8 mouse cellular contexts compared by ENCODE assay signal in the genomic region with DNA sequence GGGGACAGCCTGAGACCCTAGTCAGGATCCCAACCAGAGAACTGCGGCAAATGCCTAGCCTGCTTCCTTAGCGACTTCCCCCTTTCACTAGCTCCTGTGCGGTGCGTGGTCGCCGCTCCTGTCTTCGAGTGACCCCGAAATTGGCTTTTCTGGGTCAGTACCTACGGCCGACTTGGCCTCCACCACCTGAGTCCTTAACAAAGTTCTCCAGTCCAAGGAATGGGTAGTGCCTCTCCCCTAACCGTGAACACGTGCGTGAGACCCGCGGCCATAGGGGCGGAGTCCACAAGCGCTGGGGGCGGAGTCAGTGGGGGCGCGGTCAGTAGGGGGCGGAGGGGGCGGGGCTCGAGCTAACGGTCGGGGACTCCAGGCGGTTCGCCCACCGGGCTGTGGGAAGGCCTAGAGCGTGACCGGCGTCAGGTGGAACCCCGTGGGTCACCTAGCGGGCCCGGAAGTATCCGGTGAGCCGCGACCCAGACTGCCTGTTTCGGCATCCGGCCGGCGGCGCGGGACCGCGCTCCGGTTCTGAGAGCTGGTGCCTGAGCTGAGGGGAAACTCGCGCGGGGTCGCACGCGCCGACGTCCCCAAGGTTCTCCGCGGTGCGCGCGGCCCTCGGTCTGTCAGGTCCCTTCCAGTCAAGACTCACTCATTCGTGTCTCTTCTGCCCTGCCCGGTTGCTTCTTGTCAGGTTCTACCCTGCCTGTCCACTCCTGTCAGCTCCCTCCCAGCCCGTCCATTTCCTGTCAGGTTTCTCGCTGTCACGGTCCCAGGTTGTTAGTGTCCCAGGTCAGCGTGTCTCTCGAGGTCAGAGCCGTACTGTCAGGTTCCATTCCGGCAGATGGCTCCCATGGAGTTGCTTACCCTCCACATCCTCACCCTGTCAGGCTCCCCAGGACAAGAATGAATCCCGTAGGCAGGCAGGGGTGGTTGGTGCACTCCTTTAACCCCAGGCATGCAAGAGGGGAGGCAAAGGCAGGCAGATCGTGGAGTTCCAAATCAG. TPM values are rescaled to one million over a fixed set of nuclear protein-coding genes. Genes with fewer than 3 reads are reported as not detected.
DNase-seq lines count a peak whose midpoint lies in the region; ATAC-seq and TF ChIP-seq lines count a peak whose summit lies in the region.

A gene (plus strand): TSS at position 338 of the 1,000 bp plus-strand sequence.

- H3K27me3 ChIP-seq in cerebellum, adult 2 months (ENCODE audit: control insufficient read depth, insufficient read depth, low read length) = no peaks in the 10 kb centered on the region; the same call in 1 of the 2 replicates
- peaks cover 16% of the 10 kb centered on the region for H3K27me3 ChIP-seq in forebrain, postnatal 0 days (ENCODE audit: insufficient read depth, low read length)
- peaks cover 61% of the 10 kb centered on the region for H3K27me3 ChIP-seq in hindbrain, embryonic 13.5 days
- H3K27me3 ChIP-seq in megakaryocyte, embryonic 14.5 days (replicated peaks) = peaks cover 41% of the 10 kb centered on the region

- ATAC-seq in forebrain, postnatal 0 days = peak; percentile 47
- ATAC-seq in hindbrain, embryonic 13.5 days (ENCODE audit: low FRiP score) = peak; percentile 77

- H3K4me2 ChIP-seq in forebrain, postnatal 0 days (ENCODE audit: low read depth) = peak within 1 kb of the TSS; percentile 84
- peak within 1 kb of the TSS; percentile 80 for H3K4me2 ChIP-seq in hindbrain, embryonic 13.5 days

- H3K9ac ChIP-seq in forebrain, postnatal 0 days = peak within 1 kb of the TSS; percentile 40
- peak within 1 kb of the TSS; percentile 71 for H3K9ac ChIP-seq in hindbrain, embryonic 13.5 days

- TF ChIP-seq POLR2A in cerebellum, adult 2 months (IDR thresholded peaks at IDR 0.05; ENCODE audit: borderline replicate concordance, insufficient read depth, low read length) = no peak

- intact Hi-C loops in left cerebral cortex, adult 2 months (cut with DNase I) = no loop called here

- DNase-seq in R1 (ENCODE audit: low read depth, low spot score) = peak; percentile 86
- DNase-seq in cerebellum, adult 2 months = peak; percentile 11 to 23
- DNase-seq in forebrain, postnatal 0 days = peak; percentile 39
- DNase-seq in left cerebral cortex, adult 2 months (ENCODE audit: extremely low spot score in 1 of 2, low spot score in 2 of 2) = peak; percentile 13 to 19
- peak; percentile 26 for DNase-seq in right cerebral cortex, postnatal 14 days
- peak; percentile 85 for DNase-seq in yolk sac, embryonic 10.5 days (ENCODE audit: low spot score)

- H3K4me3 ChIP-seq in cerebellum, adult 2 months (replicated peaks; ENCODE audit: insufficient read depth, low read depth, low read length) = peak within 1 kb of the TSS; percentile 56
- peak within 1 kb of the TSS; percentile 57 for H3K4me3 ChIP-seq in forebrain, postnatal 0 days (ENCODE audit: low read depth, low read length)
- H3K4me3 ChIP-seq in hindbrain, embryonic 13.5 days = peak within 1 kb of the TSS; percentile 60
- peak within 1 kb of the TSS; percentile 51 for H3K4me3 ChIP-seq in left cerebral cortex, adult 2 months
- H3K4me3 ChIP-seq in megakaryocyte, embryonic 14.5 days (replicated peaks) = peak within 1 kb of the TSS; percentile 95

- H3K4me1 ChIP-seq in cerebellum, adult 2 months (ENCODE audit: control insufficient read depth, insufficient read depth, low read length) = 0 out of 2 replicates have a peak, but pooled peaks cover 2% of the 10 kb centered on the region
- 0 out of 2 replicates have a peak, but pooled peaks cover 4% of the 10 kb centered on the region for H3K4me1 ChIP-seq in forebrain, postnatal 0 days (ENCODE audit: insufficient read depth)
- H3K4me1 ChIP-seq in hindbrain, embryonic 13.5 days (replicated peaks) = peaks cover 11% of the 10 kb centered on the region
- H3K4me1 ChIP-seq in megakaryocyte, embryonic 14.5 days = peaks cover 21% of the 10 kb centered on the region

- 1% methylated on average over 71 of the region's 71 CpGs for WGBS in cerebellum, adult 2 months
- under 1% methylated on average over 71 of the region's 71 CpGs for WGBS in forebrain, postnatal 0 days
- under 1% methylated on average over 70 of the region's 71 CpGs for WGBS in hindbrain, embryonic 13.5 days

- TF ChIP-seq CTCF in cerebellum, adult 2 months (IDR thresholded peaks at IDR 0.05; ENCODE audit: borderline replicate concordance, insufficient read depth, low read depth, low read length) = no peak
- TF ChIP-seq CTCF in forebrain, postnatal 0 days (IDR thresholded peaks at IDR 0.05; ENCODE audit: low read depth) = no peak
- no peak for TF ChIP-seq CTCF in left cerebral cortex, adult 2 months (IDR thresholded peaks at IDR 0.05)

- no peaks in the 10 kb centered on the region for H3K36me3 ChIP-seq in forebrain, postnatal 0 days (ENCODE audit: insufficient read depth)
- H3K36me3 ChIP-seq in hindbrain, embryonic 13.5 days = no peaks in the 10 kb centered on the region
- no peaks in the 10 kb centered on the region for H3K36me3 ChIP-seq in megakaryocyte, embryonic 14.5 days (replicated peaks; ENCODE audit: low read length)

- H3K9me3 ChIP-seq in forebrain, postnatal 0 days (ENCODE audit: low read length) = no peaks in the 10 kb centered on the region
- H3K9me3 ChIP-seq in hindbrain, embryonic 13.5 days = no peaks in the 10 kb centered on the region
- H3K9me3 ChIP-seq in megakaryocyte, embryonic 14.5 days = no peaks in the 10 kb centered on the region

- H3K27ac ChIP-seq in cerebellum, adult 2 months (ENCODE audit: insufficient read depth, low read length) = no peak within 1 kb of the TSS
- no peak within 1 kb of the TSS for H3K27ac ChIP-seq in forebrain, postnatal 0 days (ENCODE audit: low read depth, low read length)
- H3K27ac ChIP-seq in hindbrain, embryonic 13.5 days = no peak within 1 kb of the TSS
- H3K27ac ChIP-seq in left cerebral cortex, adult 2 months = no peak within 1 kb of the TSS

RNA-seq across cellular contexts. Expression of the gene that starts here (rescaled TPM):
- polyA plus RNA-seq in cerebellum, adult 2 months (2012; rRNA removed) = not detected in 2 replicates
- total RNA-seq in forebrain, postnatal 0 days (2014; rRNA removed) = not detected in 2 replicates
- polyA plus RNA-seq in forebrain, postnatal 0 days (2015; fragmentation: Nextera tagmentation; extraction: Ambion mirVana) = 0.08 and 0.15 TPM in 2 replicates
- not detected in 2 replicates for polyA plus RNA-seq in hindbrain, embryonic 13.5 days (2015; fragmentation: Nextera tagmentation; extraction: Ambion mirVana)
- total RNA-seq in left cerebral cortex, adult 2 months (2021) = not detected
- polyA plus RNA-seq in megakaryocyte, embryonic 14.5 days (2012; ENCODE audit: insufficient read depth, low replicate concordance) = not detected in 2 replicates

Comparison
In these comparisons a context has a peak if more than half of its experiments do, and no peak if none do; other contexts are left out.
1. Peak in DNase-seq and H3K4me3 ChIP-seq in cerebellum, adult 2 months; RNA of the gene not detected or under 1 TPM.
2. Peak in DNase-seq, ATAC-seq, H3K4me3 ChIP-seq, H3K9ac ChIP-seq and H3K4me2 ChIP-seq in forebrain, postnatal 0 days; RNA of the gene not detected or under 1 TPM.
3. Peak in ATAC-seq, H3K4me3 ChIP-seq, H3K9ac ChIP-seq and H3K4me2 ChIP-seq in hindbrain, embryonic 13.5 days; RNA of the gene not detected or under 1 TPM.
4. Peak in DNase-seq and H3K4me3 ChIP-seq in left cerebral cortex, adult 2 months; RNA of the gene not detected or under 1 TPM.
5. DNase-seq: peak in every context shown above with its lines; median percentile 86 in R1; 85 in yolk sac, embryonic 10.5 days; 39 in forebrain, postnatal 0 days; 26 in right cerebral cortex, postnatal 14 days; 17 in cerebellum, adult 2 months; 16 in left cerebral cortex, adult 2 months.